Mouse (Mus musculus): Measurements from ENCODE around the gene Ryr1. TPM values are rescaled to one million over a fixed set of nuclear protein-coding genes. Genes with fewer than 3 reads are reported as not detected.
"Not testable (repeated sequence)": the region's sequence is repeated elsewhere in the genome, so short reads cannot be mapped to it uniquely, and the experiment has no call there.

Gene Ryr1
- polyA plus RNA-seq, 1 experiment from 2014 or later = 0.55 TPM

- Histone ChIP-seq H3K4me2 (no peak overlapping the region), H3K4me1 (ENCODE audit: control insufficient read depth, insufficient read depth, low read length) (no peaks in the 10 kb centered on the region), H3K27ac (ENCODE audit: low read depth, low read length) (no peak overlapping the region), H3K4me3 (ENCODE audit: low read depth, low read length) (no peak overlapping the region), H3K27me3 (ENCODE audit: control insufficient read depth, insufficient read depth, low read length) (no peaks in the 10 kb centered on the region), H3K9me3 (ENCODE audit: control insufficient read depth, low read length) (no peaks in the 10 kb centered on the region), H3K36me3 (ENCODE audit: control insufficient read depth, insufficient read depth, low read length) (peaks cover 3% of the 10 kb centered on the region), H3K9ac (ENCODE audit: low read length) (no peak overlapping the region)
- DNase-seq (ENCODE audit: low spot score, missing footprints) (no peak), ATAC-seq (ENCODE audit: low FRiP score) (no peak)
- WGBS = 92% methylated on average over 1 of the region's 1 CpGs
Measured at GRCm38 (mm10) chr7:28969271-28969670, 155.7 kb downstream of the Ryr1 start.

GRCm38 (mm10) chr7:28968120-28968519 lies 156.9 kb downstream of the Ryr1 start:
- H3K27ac ChIP-seq (ENCODE audit: low read depth, low read length); H3K4me1 ChIP-seq (ENCODE audit: control insufficient read depth, insufficient read depth, low read length); DNase-seq (ENCODE audit: low spot score, missing footprints); H3K4me2 ChIP-seq; H3K9ac ChIP-seq (ENCODE audit: low read length); H3K4me3 ChIP-seq (ENCODE audit: low read depth, low read length); H3K27me3 ChIP-seq (ENCODE audit: control insufficient read depth, insufficient read depth, low read length); H3K9me3 ChIP-seq (ENCODE audit: control insufficient read depth, low read length); ATAC-seq (ENCODE audit: low FRiP score); H3K36me3 ChIP-seq (ENCODE audit: control insufficient read depth, insufficient read depth, low read length): not testable (repeated sequence)
- 96% methylated on average over 8 of the region's 8 CpGs for WGBS

- no peak for DNase-seq (ENCODE audit: low spot score, missing footprints)
- WGBS = 72% methylated on average over 4 of the region's 4 CpGs
- H3K4me1 ChIP-seq (ENCODE audit: control insufficient read depth, insufficient read depth, low read length) = no peaks in the 10 kb centered on the region
- H3K27ac ChIP-seq (ENCODE audit: low read depth, low read length) = no peak overlapping the region
- H3K9ac ChIP-seq (ENCODE audit: low read length) = no peak overlapping the region
- no peak overlapping the region for H3K4me3 ChIP-seq (ENCODE audit: low read depth, low read length)
- no peaks in the 10 kb centered on the region for H3K27me3 ChIP-seq (ENCODE audit: control insufficient read depth, insufficient read depth, low read length)
- H3K36me3 ChIP-seq (ENCODE audit: control insufficient read depth, insufficient read depth, low read length) = no peaks in the 10 kb centered on the region
- ATAC-seq (ENCODE audit: low FRiP score) = no peak
- no peaks in the 10 kb centered on the region for H3K9me3 ChIP-seq (ENCODE audit: control insufficient read depth, low read length)
- no peak overlapping the region for H3K4me2 ChIP-seq
Measured at GRCm38 (mm10) chr7:28966751-28967505, 158.1 kb downstream of the Ryr1 start.

- 90% methylated on average over 4 of the region's 5 CpGs for WGBS
- DNase-seq (ENCODE audit: low spot score, missing footprints) (no peak), ATAC-seq (ENCODE audit: low FRiP score) (no peak)
- no peak overlapping the region for H3K4me3 ChIP-seq (ENCODE audit: low read depth, low read length)
- H3K9me3 ChIP-seq (ENCODE audit: control insufficient read depth, low read length) = no peaks in the 10 kb centered on the region
- H3K9ac ChIP-seq (ENCODE audit: low read length) = no peak overlapping the region
- no peak overlapping the region for H3K4me2 ChIP-seq
- no peaks in the 10 kb centered on the region for H3K27me3 ChIP-seq (ENCODE audit: control insufficient read depth, insufficient read depth, low read length)
- H3K36me3 ChIP-seq (ENCODE audit: control insufficient read depth, insufficient read depth, low read length) = no peaks in the 10 kb centered on the region
- no peak overlapping the region for H3K27ac ChIP-seq (ENCODE audit: low read depth, low read length)
- peaks cover 2% of the 10 kb centered on the region for H3K4me1 ChIP-seq (ENCODE audit: control insufficient read depth, insufficient read depth, low read length)
Measured at GRCm38 (mm10) chr7:28966181-28966580, 158.8 kb downstream of the Ryr1 start.

- no peak for ATAC-seq (ENCODE audit: low FRiP score)
- H3K4me1 ChIP-seq (ENCODE audit: control insufficient read depth, insufficient read depth, low read length) = peaks cover 10% of the 10 kb centered on the region
- no peak overlapping the region for H3K4me3 ChIP-seq (ENCODE audit: low read depth, low read length)
- H3K27ac ChIP-seq (ENCODE audit: low read depth, low read length) = no peak overlapping the region
- no peak for DNase-seq (ENCODE audit: low spot score, missing footprints)
- no peaks in the 10 kb centered on the region for H3K9me3 ChIP-seq (ENCODE audit: control insufficient read depth, low read length)
- no peaks in the 10 kb centered on the region for H3K27me3 ChIP-seq (ENCODE audit: control insufficient read depth, insufficient read depth, low read length)
- 81% methylated on average over 5 of the region's 5 CpGs for WGBS
- no peak overlapping the region for H3K4me2 ChIP-seq
- H3K36me3 ChIP-seq (ENCODE audit: control insufficient read depth, insufficient read depth, low read length) = no peaks in the 10 kb centered on the region
- H3K9ac ChIP-seq (ENCODE audit: low read length) = no peak overlapping the region
Measured at GRCm38 (mm10) chr7:28965346-28965840, 159.6 kb downstream of the Ryr1 start.

- Histone ChIP-seq H3K27me3 (ENCODE audit: control insufficient read depth, insufficient read depth, low read length) (no peaks in the 10 kb centered on the region), H3K4me3 (ENCODE audit: low read depth, low read length) (no peak overlapping the region), H3K4me1 (ENCODE audit: control insufficient read depth, insufficient read depth, low read length) (peaks cover 26% of the 10 kb centered on the region), H3K27ac (ENCODE audit: low read depth, low read length) (no peak overlapping the region), H3K36me3 (ENCODE audit: control insufficient read depth, insufficient read depth, low read length) (no peaks in the 10 kb centered on the region), H3K4me2 (no peak overlapping the region), H3K9ac (ENCODE audit: low read length) (no peak overlapping the region), H3K9me3 (ENCODE audit: control insufficient read depth, low read length) (no peaks in the 10 kb centered on the region)
- WGBS = 77% methylated on average over 3 of the region's 3 CpGs
- ATAC-seq (ENCODE audit: low FRiP score) (no peak), DNase-seq (ENCODE audit: low spot score, missing footprints) (no peak)
Measured at GRCm38 (mm10) chr7:28963399-28963923, 161.5 kb downstream of the Ryr1 start.

GRCm38 (mm10) chr7:28961927-28962670 lies 162.9 kb downstream of the Ryr1 start, which contains the start of gene Actn4:
TSS of gene Actn4 (minus strand) at chr7:28962340.
- Histone ChIP-seq H3K9ac (ENCODE audit: low read length) (peak within 1 kb of the TSS; percentile 85), H3K4me3 (ENCODE audit: low read depth, low read length) (peak within 1 kb of the TSS; percentile 99), H3K27ac (ENCODE audit: low read depth, low read length) (peak within 1 kb of the TSS; percentile 15), H3K36me3 (ENCODE audit: control insufficient read depth, insufficient read depth, low read length) (no peaks in the 10 kb centered on the region), H3K4me1 (ENCODE audit: control insufficient read depth, insufficient read depth, low read length) (peaks cover 28% of the 10 kb centered on the region), H3K4me2 (peak within 1 kb of the TSS; percentile 65), H3K27me3 (ENCODE audit: control insufficient read depth, insufficient read depth, low read length) (no peaks in the 10 kb centered on the region), H3K9me3 (ENCODE audit: control insufficient read depth, low read length) (no peaks in the 10 kb centered on the region)
- peak; percentile 92 for ATAC-seq (ENCODE audit: low FRiP score)
- under 1% methylated on average over 75 of the region's 76 CpGs for WGBS
- DNase-seq (ENCODE audit: low spot score, missing footprints) = peak; percentile 100

GRCm38 (mm10) chr7:28961584-28961926 lies 163.4 kb downstream of the Ryr1 start:
- H3K36me3 ChIP-seq (ENCODE audit: control insufficient read depth, insufficient read depth, low read length) = no peaks in the 10 kb centered on the region
- DNase-seq (ENCODE audit: low spot score, missing footprints) (peak; percentile 91), ATAC-seq (ENCODE audit: low FRiP score) (no peak)
- H3K4me2 ChIP-seq = peak overlapping the region; percentile 65
- 0% methylated on average over 7 of the region's 7 CpGs for WGBS
- no peaks in the 10 kb centered on the region for H3K27me3 ChIP-seq (ENCODE audit: control insufficient read depth, insufficient read depth, low read length)
- H3K4me3 ChIP-seq (ENCODE audit: low read depth, low read length) = peak overlapping the region; percentile 99
- peak overlapping the region; percentile 15 for H3K27ac ChIP-seq (ENCODE audit: low read depth, low read length)
- H3K4me1 ChIP-seq (ENCODE audit: control insufficient read depth, insufficient read depth, low read length) = peaks cover 28% of the 10 kb centered on the region
- peak overlapping the region; percentile 85 for H3K9ac ChIP-seq (ENCODE audit: low read length)
- H3K9me3 ChIP-seq (ENCODE audit: control insufficient read depth, low read length) = no peaks in the 10 kb centered on the region

Measured in midbrain, embryonic 11.5 days (tissue).